Mouse (Mus musculus): ENCODE data around the gene Slc1a3.
A peak's percentile ranks its signal among the peaks of the same experiment; 100 is the strongest.

Gene Slc1a3

GRCm38 (mm10) chr15:8605538-8606188, 104.9 kb downstream of the Slc1a3 start:
- no peak for DNase-seq (ENCODE audit: low spot score)

GRCm38 (mm10) chr15:8602362-8602761, 108.2 kb downstream of the Slc1a3 start:
- DNase-seq (ENCODE audit: low spot score) = no peak

DNA sequence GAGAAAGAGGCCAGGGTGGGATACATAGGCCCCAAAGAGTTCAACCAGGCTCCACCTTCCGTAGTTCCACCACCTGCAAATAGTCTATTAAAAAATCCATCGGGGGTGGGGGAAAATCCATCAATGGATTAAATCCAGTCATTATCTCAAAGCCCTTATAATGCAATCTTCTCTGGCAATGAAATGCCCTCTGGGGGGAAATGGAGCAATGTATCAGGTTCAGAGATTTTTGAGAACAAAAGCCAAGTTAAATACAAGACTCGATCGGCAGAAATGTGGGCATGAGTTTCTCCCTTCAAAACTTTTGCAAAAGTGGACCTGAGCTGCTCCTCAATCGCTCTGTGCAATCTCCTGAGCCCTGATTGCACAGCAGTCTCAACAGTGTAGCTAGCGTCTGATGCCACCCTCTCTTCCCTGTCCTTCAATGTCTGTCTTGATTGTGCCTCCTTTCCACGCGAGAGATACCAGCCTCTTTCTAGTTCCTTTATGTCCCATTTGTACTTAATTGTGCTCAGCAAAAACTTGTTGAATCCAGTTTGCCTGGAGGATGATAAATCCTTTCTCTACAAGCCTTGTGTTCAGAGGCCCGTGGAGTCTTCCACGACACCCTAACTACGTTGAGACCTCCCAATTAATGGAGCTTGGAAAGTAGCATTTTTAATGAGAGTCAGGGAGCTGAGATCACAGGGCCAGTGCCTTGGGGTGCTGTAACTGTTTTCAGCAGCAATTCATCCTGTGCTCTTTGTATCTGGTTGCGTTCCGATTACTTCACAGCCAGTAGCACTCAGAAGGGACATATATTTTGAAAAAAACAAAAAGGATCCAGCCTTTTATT, 109.0 kb downstream of the Slc1a3 start:
- DNase-seq (ENCODE audit: low spot score) = no peak

- DNase-seq (ENCODE audit: low spot score) = no peak
Measured at GRCm38 (mm10) chr15:8596375-8596900, 114.1 kb downstream of the Slc1a3 start.

- no peak for DNase-seq (ENCODE audit: low spot score)
Measured at GRCm38 (mm10) chr15:8595226-8595625, 115.3 kb downstream of the Slc1a3 start.

DNA sequence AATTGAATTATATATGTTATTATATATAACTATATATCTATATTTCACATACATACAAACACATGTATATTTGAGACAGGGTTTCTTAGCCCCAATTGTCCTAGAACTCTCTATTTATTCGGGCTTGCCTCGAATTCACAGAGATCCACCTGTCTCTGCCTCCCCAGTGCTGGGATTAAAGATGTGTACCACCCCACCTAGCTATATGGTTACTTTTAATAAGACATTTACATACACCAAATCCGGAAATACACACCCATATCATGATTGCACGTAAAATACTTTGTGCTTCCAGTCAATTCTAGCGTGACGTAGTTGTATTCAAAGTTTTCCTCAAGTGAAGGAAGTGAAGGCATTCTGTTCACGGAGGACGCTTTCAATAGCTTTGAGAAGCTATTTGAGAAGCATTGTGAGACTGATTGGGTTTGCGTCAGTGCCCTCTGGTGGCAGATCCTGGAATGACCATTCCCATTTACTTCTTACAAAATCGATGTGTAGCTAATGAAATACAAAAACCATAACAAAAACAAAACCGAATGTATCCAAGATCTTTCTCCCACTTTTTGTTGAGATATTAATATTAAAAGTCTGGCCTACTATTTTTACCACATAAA, 121.0 kb downstream of the Slc1a3 start:
- peak; percentile 95 for DNase-seq (ENCODE audit: low spot score)

DNA sequence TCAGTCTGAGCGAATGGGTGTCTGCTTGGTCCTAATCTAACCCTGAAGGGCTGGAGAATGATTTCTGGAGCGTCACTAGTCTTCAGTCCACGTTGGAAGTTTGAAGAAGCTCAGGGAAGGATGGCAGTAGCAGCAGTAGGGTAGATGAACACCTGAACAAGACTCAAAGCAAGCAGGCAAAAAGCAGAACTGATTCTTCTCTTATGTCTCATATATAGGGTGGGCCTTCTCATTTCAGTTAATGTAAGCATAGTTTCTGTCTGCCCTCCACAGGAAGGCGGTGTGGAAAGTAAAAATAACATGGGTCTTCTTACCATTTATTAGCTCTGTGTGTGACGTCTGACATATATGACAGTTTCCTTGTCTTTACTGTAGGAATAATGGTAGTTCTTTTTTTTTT, 122.5 kb downstream of the Slc1a3 start:
- no peak for DNase-seq (ENCODE audit: low spot score)

GRCm38 (mm10) chr15:8586822-8587281, 123.7 kb downstream of the Slc1a3 start:
- DNase-seq (ENCODE audit: low spot score) = peak; percentile 47
